Mouse (Mus musculus): Measurements from ENCODE around the gene Cpped1. TPM values are rescaled to one million over a fixed set of nuclear protein-coding genes. Genes with fewer than 3 reads are reported as not detected.

The Cpped1 gene
- total and polyA plus RNA-seq, 2 experiments from 2014 or later, result 19.2 to 20.9 TPM

DNA sequence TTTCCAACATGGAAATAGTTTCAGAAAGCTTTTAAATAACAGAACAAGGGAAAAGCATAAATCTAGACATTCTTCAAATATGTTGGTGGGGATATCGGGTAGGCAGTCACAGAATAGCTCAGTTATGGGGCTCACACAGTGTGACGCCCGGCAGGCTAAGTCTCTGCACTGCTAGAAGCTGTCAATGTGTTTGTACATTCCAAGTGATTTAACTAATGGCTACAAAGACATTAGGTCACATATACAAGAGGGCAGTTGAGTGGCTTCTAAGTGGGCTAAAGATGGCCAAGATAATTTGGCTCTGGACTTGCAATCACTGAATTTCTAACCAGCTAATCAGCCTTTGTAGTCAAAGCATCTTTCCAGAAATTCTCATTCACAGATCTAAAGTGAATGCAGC lies 19.1 kb downstream of the Cpped1 start:
- 76% methylated on average over 3 of the region's 3 CpGs for WGBS
- no peaks in the 10 kb centered on the region for H3K27me3 ChIP-seq (ENCODE audit: insufficient read depth, low read length)
- no peak overlapping the region for H3K4me2 ChIP-seq (ENCODE audit: low read depth, low read length, poor library complexity, severe bottlenecking)
- no peak overlapping the region for H3K9ac ChIP-seq (replicated peaks; ENCODE audit: low read length, poor library complexity, severe bottlenecking)
- H3K9me3 ChIP-seq (ENCODE audit: low read length), result no peaks in the 10 kb centered on the region
- no peak for DNase-seq (ENCODE audit: low spot score)
- H3K27ac ChIP-seq (ENCODE audit: low read depth, low read length), result no peak overlapping the region
- no peak for ATAC-seq (ENCODE audit: low FRiP score)
- peaks cover 3% of the 10 kb centered on the region; the same call in 1 of the 2 replicates for H3K36me3 ChIP-seq (ENCODE audit: insufficient read depth, low read length)
- TF ChIP-seq CTCF (IDR thresholded peaks at IDR 0.05), result no peak
- no peaks in the 10 kb centered on the region for H3K4me1 ChIP-seq (ENCODE audit: insufficient read depth, low read length)
- H3K4me3 ChIP-seq (ENCODE audit: low read depth, low read length), result no peak overlapping the region

DNA sequence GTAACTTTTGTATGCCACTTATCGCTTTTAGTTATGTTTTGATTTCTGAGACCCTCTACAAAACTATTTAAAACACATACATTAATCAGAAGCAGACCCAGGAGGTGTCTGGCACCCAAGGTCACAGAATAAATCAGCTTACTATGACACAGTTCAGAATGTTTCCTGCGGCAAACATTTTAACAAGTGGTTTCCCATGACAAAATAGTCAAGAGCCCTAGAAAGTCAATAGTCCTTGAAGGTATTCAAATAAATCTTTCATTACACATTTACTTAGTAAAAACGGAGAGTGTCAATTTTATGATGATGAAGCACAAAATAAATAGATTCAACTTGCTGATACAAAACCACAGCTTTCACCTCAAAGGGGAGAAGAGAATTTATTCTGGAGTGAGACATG lies 19.5 kb downstream of the Cpped1 start:
- Histone ChIP-seq H3K27ac (ENCODE audit: low read depth, low read length) (no peak overlapping the region), H3K4me3 (ENCODE audit: low read depth, low read length) (no peak overlapping the region), H3K9me3 (ENCODE audit: low read length) (no peaks in the 10 kb centered on the region), H3K4me1 (ENCODE audit: insufficient read depth, low read length) (no peaks in the 10 kb centered on the region), H3K27me3 (ENCODE audit: insufficient read depth, low read length) (no peaks in the 10 kb centered on the region), H3K4me2 (ENCODE audit: low read depth, low read length, poor library complexity, severe bottlenecking) (no peak overlapping the region), H3K9ac (replicated peaks; ENCODE audit: low read length, poor library complexity, severe bottlenecking) (no peak overlapping the region), H3K36me3 (ENCODE audit: insufficient read depth, low read length) (peaks cover 3% of the 10 kb centered on the region; the same call in 1 of the 2 replicates)
- WGBS, result 82% methylated on average over 3 of the region's 3 CpGs
- ATAC-seq (ENCODE audit: low FRiP score), result no peak
- no peak for TF ChIP-seq CTCF (IDR thresholded peaks at IDR 0.05)
- no peak for DNase-seq (ENCODE audit: low spot score)

DNA sequence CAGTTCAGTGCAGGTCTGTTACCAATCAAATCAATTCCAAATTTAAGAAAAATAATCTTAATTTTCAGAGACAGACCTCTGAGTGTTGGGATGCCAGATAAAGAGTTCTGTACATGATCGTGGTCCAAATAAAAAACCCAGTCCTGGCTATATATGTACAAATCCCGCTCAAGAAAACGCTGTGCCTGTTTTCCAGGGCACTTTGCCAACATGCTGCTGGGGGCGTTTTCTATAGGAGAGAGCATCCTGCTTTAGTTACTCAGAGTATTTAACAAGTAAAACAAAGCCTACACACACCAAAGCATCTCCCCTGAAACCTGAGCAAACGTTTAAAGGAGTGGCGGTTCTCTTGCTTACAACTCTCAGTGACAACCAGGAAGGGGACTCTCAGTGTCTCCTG lies 27.4 kb downstream of the Cpped1 start:
- H3K4me2 ChIP-seq (ENCODE audit: low read depth, low read length, poor library complexity, severe bottlenecking), result no peak overlapping the region
- H3K27me3 ChIP-seq (ENCODE audit: insufficient read depth, low read length), result no peaks in the 10 kb centered on the region
- DNase-seq (ENCODE audit: low spot score), result no peak
- H3K36me3 ChIP-seq (ENCODE audit: insufficient read depth, low read length), result no peaks in the 10 kb centered on the region
- H3K4me3 ChIP-seq (ENCODE audit: low read depth, low read length), result no peak overlapping the region
- no peak overlapping the region for H3K9ac ChIP-seq (replicated peaks; ENCODE audit: low read length, poor library complexity, severe bottlenecking)
- no peaks in the 10 kb centered on the region for H3K9me3 ChIP-seq (ENCODE audit: low read length)
- TF ChIP-seq CTCF (IDR thresholded peaks at IDR 0.05), result no peak
- 56% methylated on average over 6 of the region's 6 CpGs for WGBS
- ATAC-seq (ENCODE audit: low FRiP score), result no peak
- H3K27ac ChIP-seq (ENCODE audit: low read depth, low read length), result no peak overlapping the region
- no peaks in the 10 kb centered on the region for H3K4me1 ChIP-seq (ENCODE audit: insufficient read depth, low read length)

DNA sequence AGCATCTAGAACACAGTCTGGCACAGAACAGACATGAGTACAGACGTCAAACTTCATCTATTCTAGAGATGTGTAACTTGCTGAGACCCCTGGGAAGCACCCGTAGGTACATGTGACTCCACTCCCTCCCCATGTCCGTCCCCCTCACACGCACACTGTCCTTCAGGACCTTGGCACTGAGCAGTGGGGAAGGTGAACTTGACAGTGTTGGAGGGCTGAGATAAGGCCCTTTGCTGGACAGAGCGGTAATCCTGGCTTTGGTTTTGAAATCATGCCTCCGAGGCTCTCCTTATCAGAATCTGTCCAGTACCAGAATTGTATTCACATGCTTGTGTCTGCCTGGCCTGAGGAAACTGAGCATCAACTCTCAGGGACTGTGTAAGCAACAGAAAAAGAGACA lies 28.8 kb downstream of the Cpped1 start:
- no peak for TF ChIP-seq CTCF (IDR thresholded peaks at IDR 0.05)
- Histone ChIP-seq H3K27me3 (ENCODE audit: insufficient read depth, low read length) (no peaks in the 10 kb centered on the region), H3K4me3 (ENCODE audit: low read depth, low read length) (no peak overlapping the region), H3K36me3 (ENCODE audit: insufficient read depth, low read length) (no peaks in the 10 kb centered on the region), H3K27ac (ENCODE audit: low read depth, low read length) (no peak overlapping the region), H3K9me3 (ENCODE audit: low read length) (no peaks in the 10 kb centered on the region), H3K9ac (replicated peaks; ENCODE audit: low read length, poor library complexity, severe bottlenecking) (no peak overlapping the region), H3K4me2 (ENCODE audit: low read depth, low read length, poor library complexity, severe bottlenecking) (no peak overlapping the region), H3K4me1 (ENCODE audit: insufficient read depth, low read length) (no peaks in the 10 kb centered on the region)
- 84% methylated on average over 6 of the region's 6 CpGs for WGBS
- ATAC-seq (ENCODE audit: low FRiP score) (no peak), DNase-seq (ENCODE audit: low spot score) (no peak)

GRCm38 (mm10) chr16:11879196-11879595 lies 30.0 kb downstream of the Cpped1 start:
- DNase-seq (ENCODE audit: low spot score) (no peak), ATAC-seq (ENCODE audit: low FRiP score) (no peak)
- H3K4me3 ChIP-seq (ENCODE audit: low read depth, low read length), result no peak overlapping the region
- H3K4me1 ChIP-seq (ENCODE audit: insufficient read depth, low read length), result no peaks in the 10 kb centered on the region
- no peaks in the 10 kb centered on the region for H3K9me3 ChIP-seq (ENCODE audit: low read length)
- WGBS, result 78% methylated on average over 6 of the region's 6 CpGs
- no peak overlapping the region for H3K4me2 ChIP-seq (ENCODE audit: low read depth, low read length, poor library complexity, severe bottlenecking)
- H3K27ac ChIP-seq (ENCODE audit: low read depth, low read length), result no peak overlapping the region
- no peak for TF ChIP-seq CTCF (IDR thresholded peaks at IDR 0.05)
- no peaks in the 10 kb centered on the region for H3K36me3 ChIP-seq (ENCODE audit: insufficient read depth, low read length)
- no peak overlapping the region for H3K9ac ChIP-seq (replicated peaks; ENCODE audit: low read length, poor library complexity, severe bottlenecking)
- no peaks in the 10 kb centered on the region for H3K27me3 ChIP-seq (ENCODE audit: insufficient read depth, low read length)

- no peak overlapping the region for H3K27ac ChIP-seq (ENCODE audit: low read depth, low read length)
- no peaks in the 10 kb centered on the region for H3K9me3 ChIP-seq (ENCODE audit: low read length)
- H3K27me3 ChIP-seq (ENCODE audit: insufficient read depth, low read length), result no peaks in the 10 kb centered on the region
- no peak overlapping the region for H3K9ac ChIP-seq (replicated peaks; ENCODE audit: low read length, poor library complexity, severe bottlenecking)
- H3K4me1 ChIP-seq (ENCODE audit: insufficient read depth, low read length), result no peaks in the 10 kb centered on the region
- H3K36me3 ChIP-seq (ENCODE audit: insufficient read depth, low read length), result no peaks in the 10 kb centered on the region
- no peak overlapping the region for H3K4me3 ChIP-seq (ENCODE audit: low read depth, low read length)
- DNase-seq (ENCODE audit: low spot score), result no peak
- TF ChIP-seq CTCF (IDR thresholded peaks at IDR 0.05), result no peak
- 87% methylated on average over 5 of the region's 5 CpGs for WGBS
- H3K4me2 ChIP-seq (ENCODE audit: low read depth, low read length, poor library complexity, severe bottlenecking), result no peak overlapping the region
- ATAC-seq (ENCODE audit: low FRiP score), result no peak
These were observed 34.0 kb downstream of the Cpped1 start for GRCm38 (mm10) chr16:11875227-11875626.
